Mouse (Mus musculus) T-helper 17 cell (primary cell): Measurements from ENCODE around the gene Smg7.

Source experiments
- in situ Hi-C, 2 experiments: fragments of 300-600 bp; cut with MboI, MseI; formaldehyde crosslinking; loops; 1 replicate in 1 of 2; 2 replicates in 1 of 2; pipeline ENCODE4 v1.15.1; 2025; ENCODE audit warnings: high pct_unique_total_duplicates in 2 of 2

Smg7 gene

GRCm38 (mm10) chr1:152901765-152902664 is at the start of gene Smg7:
Smg7 (minus strand) TSS chr1:152902646.
- in situ Hi-C loops = no loop called here

- in situ Hi-C loops = no loop called here
Observed at GRCm38 (mm10) chr1:152942977-152943376, 40.5 kb upstream of the Smg7 start.

GRCm38 (mm10) chr1:152936365-152936764 is 33.9 kb upstream of the Smg7 start:
- in situ Hi-C loops = loop anchor here in 1 of 2 experiments (5.0 kb wide), 1 partner anchor 69 kb away; no protein-coding TSS in a partner anchor

GRCm38 (mm10) chr1:152935476-152935875 is 33.0 kb upstream of the Smg7 start:
- in situ Hi-C loops = loop anchor here in 1 of 2 experiments (5.0 kb wide), 1 partner anchor 68 kb away; no protein-coding TSS in a partner anchor

- in situ Hi-C loops = no loop called here
Observed at GRCm38 (mm10) chr1:152933962-152934361, 31.5 kb upstream of the Smg7 start.

- in situ Hi-C loops = no loop called here
Observed at GRCm38 (mm10) chr1:152921786-152922185, 19.3 kb upstream of the Smg7 start.

GRCm38 (mm10) chr1:152917626-152918025 is 15.2 kb upstream of the Smg7 start:
- in situ Hi-C loops = no loop called here

GRCm38 (mm10) chr1:152916936-152917335 is 14.5 kb upstream of the Smg7 start:
- in situ Hi-C loops = no loop called here

- in situ Hi-C loops = no loop called here
Observed at GRCm38 (mm10) chr1:152915766-152916165, 13.3 kb upstream of the Smg7 start.

GRCm38 (mm10) chr1:152913483-152914460 is 11.3 kb upstream of the Smg7 start:
- in situ Hi-C loops = no loop called here

- in situ Hi-C loops = no loop called here
Observed at GRCm38 (mm10) chr1:152904469-152904868, 2.0 kb upstream of the Smg7 start.

- in situ Hi-C loops = no loop called here
Observed at GRCm38 (mm10) chr1:152903591-152904135, 1.2 kb upstream of the Smg7 start.

GRCm38 (mm10) chr1:152902665-152903516 is 445 bp upstream of the Smg7 start:
- in situ Hi-C loops = no loop called here

- in situ Hi-C loops = no loop called here
Observed at GRCm38 (mm10) chr1:152901419-152901764, 1.1 kb downstream of the Smg7 start.

GRCm38 (mm10) chr1:152888086-152888485 is 14.4 kb downstream of the Smg7 start:
- in situ Hi-C loops = loop anchor here in 1 of 2 experiments (5.0 kb wide), 1 partner anchor 96 kb away; no protein-coding TSS in a partner anchor

GRCm38 (mm10) chr1:152871031-152871430 is 31.4 kb downstream of the Smg7 start:
- in situ Hi-C loops = no loop called here

- in situ Hi-C loops = loop anchor here (5.0 to 10.0 kb wide), 2 partner anchors 67 to 595 kb away; no protein-coding TSS in a partner anchor
Observed at GRCm38 (mm10) chr1:152869901-152870300, 32.5 kb downstream of the Smg7 start.

GRCm38 (mm10) chr1:152846856-152847255 is 55.6 kb downstream of the Smg7 start:
- in situ Hi-C loops = no loop called here

- in situ Hi-C loops = no loop called here
Observed at GRCm38 (mm10) chr1:152845211-152845730, 57.2 kb downstream of the Smg7 start.

- in situ Hi-C loops = no loop called here
Observed at GRCm38 (mm10) chr1:152844634-152845033, 57.8 kb downstream of the Smg7 start.
